Mouse (Mus musculus): ENCODE data around the gene Cmya5.

GRCm38 (mm10) chr13:93179522-93179921 is 35.0 kb upstream of the Cmya5 start:
- TF ChIP-seq GATA1 (IDR thresholded peaks at IDR 0.05; ENCODE audit: low read length) (no peak), TAL1 (IDR thresholded peaks at IDR 0.05; ENCODE audit: low read length) (no peak)
